Mouse (Mus musculus) left cerebral cortex, adult 8-10 months (tissue): ENCODE measurements around the gene Klf13. TPM values are rescaled to one million over a fixed set of nuclear protein-coding genes. Genes with fewer than 3 reads are reported as not detected.

Source experiments
- DNase-seq, 2 experiments: peaks; one replicate each; pipeline ENCODE4 v3.0.0; 2022; ENCODE audit warnings: low spot score in 2 of 2
- total RNA-seq, 4 experiments: library from RNA; stranded (reverse); gene quantifications; 2 replicates each; pipeline ENCODE4 v1.2.4; 2022

Gene Klf13
- total RNA-seq, 4 experiments from 2014 or later, result 138 to 154 (median 144) TPM

DNA sequence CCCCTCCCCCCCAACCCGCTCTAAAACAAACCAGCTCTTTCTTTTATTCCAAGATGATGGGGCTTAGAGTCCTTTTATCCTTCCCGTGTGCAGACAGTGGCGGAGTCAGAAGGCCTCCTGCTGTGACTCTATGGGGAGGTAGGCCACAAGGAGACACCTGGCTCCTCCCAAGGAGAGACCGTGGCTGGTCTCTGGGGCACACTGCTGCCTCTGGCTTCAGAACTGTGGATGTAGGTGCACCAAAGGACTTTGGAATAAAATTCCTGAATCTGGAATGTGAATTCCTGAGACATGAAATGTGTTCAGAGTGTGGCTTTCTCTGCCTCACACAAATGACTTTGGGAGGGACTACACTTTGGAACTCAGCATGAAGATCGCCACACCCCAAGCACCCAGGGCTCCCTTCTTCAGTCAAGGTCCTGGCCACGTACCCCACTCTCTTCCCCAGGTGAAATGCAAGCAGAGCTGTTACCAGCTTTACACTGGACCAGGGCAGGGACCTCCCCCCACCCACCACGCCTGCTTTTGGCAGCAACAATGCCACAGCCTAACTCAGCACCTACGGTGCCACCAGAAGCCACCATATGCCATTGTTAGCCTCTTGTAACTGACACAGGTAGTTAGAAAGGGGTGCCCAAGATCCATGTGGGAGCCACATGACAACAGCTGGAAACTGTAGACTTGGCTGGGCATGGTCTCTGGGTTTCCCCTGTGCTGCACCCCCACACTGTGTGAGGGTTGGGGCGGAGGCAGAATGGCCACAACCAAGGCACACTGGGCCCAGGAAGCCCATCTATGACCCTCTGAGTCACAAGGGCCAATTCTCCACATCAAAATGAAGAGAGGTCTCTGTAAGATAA is 49.4 kb downstream of the Klf13 start:
- DNase-seq, result no peak

DNA sequence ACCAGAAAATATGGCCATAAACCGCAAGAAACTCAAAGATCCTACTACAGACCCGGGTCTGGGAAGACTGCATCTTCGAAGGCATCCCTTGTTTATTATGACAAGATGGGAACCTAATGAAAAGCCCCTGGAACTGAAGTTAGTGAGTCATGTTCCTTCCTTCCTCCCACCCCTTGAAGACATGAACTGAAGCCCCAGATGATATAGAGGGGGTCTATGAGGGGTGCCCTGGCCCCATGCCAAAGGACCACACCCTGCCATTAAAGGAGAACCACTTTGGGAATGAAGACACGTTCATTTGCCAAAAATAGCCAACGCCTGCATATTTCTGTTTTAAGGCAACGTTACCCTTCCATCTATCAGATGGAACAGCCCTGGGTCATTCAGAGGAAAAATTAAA is 50.0 kb downstream of the Klf13 start:
- no peak for DNase-seq

DNA sequence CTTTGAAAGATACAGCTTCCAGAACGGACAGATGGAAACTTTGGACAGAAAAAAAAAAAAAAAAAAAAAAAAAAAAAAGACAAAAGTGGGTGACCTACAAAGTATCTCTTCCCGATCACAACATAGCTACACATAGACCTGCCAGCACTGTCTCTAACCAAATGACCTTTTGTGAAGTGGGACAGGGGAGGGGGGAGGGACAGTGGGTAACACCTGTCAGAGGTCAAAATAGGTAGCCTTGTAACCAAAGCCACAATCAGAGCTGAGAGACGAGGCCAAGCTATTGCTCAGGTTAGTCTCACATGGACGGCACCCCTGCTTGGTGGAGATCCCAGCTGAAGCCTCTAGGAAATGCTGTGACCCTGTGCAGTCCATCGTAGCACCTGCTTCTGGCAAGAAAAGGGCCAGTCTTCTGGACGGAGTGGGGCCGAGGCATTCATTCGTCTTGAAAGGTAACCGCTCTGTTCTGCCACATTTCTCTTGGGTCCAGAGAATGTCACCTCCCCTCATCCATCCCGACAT is 51.1 kb downstream of the Klf13 start:
- DNase-seq, result no peak

DNA sequence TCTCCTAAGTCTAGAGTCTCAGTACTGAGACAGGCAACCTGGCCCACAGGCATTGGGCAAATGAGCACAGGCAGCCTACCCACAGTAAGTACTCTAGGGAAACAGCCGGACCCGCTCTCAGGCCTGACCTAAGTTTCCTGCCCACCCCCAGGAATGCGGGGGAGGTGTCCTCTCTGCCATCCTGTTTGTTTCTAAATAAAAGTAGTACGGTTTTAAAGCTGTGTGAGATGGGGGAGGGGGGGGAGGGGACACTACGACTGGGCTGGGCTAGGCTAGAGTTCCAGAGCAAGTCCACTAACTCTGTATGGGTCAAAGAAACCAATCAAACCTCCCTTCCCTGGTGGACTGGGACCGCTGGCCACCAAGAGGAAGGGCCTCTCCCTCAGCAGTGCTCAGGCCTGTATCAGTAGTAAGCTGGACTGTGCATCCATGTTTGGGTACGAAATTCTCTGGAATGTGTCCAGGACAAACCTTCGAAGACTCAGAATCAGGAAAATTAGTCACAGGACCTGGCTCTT is 51.6 kb downstream of the Klf13 start:
- DNase-seq, result no peak

DNA sequence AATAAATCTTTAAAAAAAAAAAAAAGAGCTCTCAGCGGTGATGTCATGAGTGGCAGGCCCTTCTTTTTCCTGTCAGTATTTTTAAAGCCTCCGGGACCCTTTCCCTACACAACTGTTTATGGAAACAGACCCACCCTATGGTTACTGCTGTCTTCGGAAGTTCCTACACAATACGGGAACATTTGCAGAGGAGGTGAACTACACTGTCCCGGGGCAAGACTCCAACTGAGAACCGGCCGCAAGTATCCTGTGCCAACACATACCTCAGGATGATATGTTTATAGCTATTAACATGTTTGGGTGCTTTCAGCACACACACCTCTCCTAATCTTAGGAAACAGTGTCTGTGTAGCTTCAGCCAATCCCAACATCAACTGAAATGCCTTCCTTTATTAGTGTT is 53.7 kb downstream of the Klf13 start:
- DNase-seq, result no peak

DNA sequence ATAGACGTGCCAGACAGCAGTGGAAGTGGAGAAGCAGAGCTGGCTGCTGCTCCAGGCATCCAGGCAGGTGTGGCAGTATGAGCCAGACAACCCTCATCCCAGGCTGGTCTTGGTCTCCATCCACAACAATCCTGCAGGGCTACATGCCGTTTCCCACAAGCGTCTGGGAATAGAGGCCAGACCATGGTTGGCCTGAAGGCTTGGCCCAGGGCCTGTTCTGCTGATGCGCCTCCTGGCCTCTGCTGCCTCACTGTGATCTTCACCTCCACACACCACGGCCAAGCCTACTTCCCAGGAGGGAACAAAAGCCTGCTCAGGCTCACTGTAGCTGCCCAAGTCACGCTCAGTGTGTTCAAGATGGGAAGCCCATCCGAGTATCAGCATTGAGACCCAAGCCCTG is 56.0 kb downstream of the Klf13 start:
- no peak for DNase-seq

DNA sequence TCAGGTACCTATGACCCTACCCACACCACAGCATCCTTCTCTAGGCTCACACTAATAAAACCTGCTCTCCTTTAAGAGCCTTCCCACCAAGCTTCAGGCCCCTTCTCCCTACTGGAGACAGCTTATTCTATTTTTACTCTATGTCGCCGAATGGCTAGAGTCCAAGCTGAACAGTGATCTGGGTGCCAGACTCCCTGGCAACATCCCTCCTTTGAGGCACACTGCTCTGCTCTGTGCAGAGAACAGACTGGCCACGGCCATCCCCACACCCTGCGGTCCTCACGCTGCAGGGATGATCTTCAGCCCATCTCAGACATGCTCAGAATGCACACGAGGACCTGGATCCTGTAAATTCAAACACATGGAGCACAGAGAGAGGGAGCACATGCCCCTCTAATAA is 59.1 kb downstream of the Klf13 start:
- DNase-seq, result no peak

DNA sequence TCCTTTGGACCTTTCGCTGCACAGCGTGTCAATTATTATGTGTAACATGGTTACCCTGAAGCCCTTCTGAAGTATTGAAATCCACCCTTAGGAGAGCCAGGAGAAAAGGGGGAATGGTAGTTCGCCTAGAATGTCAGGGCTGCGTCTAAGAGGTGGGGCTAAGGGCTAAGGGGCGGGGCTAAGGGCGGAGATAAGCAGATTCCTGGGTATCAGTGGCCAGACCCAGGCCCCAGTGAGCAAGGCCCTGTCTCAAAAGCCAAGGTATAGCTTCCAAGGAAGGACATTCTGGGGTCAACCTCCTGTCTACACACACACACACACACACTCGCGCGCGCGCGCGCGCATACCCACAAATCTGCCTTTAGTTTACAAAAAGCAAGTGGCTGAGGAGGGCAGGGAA is 61.1 kb downstream of the Klf13 start:
- no peak for DNase-seq

DNA sequence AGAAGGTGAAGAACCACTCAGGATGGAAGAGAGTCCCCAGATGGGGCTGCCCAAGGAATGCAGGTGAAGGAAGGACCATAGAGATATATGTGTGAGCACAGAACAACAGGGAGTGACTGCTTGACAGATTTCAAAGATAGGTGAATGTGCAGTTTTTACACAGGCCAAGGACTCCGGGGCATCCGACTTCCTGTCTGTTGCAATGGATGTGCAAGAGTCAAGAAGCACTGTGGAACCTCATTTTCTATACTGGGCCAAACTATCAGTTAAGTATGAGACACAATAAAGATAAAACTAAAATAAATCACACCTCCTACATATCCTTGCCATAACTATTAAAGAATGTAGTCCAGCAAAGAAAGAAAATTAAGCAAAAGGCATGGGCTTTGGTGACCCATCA is 62.1 kb downstream of the Klf13 start:
- DNase-seq, result no peak

DNA sequence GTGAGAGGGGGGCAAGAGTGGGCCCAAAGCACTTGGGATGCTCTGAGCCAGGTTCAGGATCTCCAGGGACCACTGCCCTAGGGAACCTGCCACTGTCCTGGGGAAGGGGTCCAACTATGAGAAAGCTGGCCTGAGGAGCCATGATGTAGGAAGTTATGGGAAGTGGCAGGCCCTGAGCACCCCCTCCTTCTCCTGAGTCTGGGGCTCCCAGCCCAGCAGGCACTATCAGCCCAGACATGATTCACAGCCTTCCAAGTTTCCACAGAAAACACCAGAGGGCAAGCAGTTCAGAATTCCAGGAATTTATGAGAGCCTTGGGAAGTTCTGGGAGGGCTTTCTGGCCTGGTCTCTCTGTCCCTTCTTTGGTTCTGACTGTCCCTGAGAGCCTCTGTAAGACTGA is 63.0 kb downstream of the Klf13 start:
- DNase-seq, result no peak

DNA sequence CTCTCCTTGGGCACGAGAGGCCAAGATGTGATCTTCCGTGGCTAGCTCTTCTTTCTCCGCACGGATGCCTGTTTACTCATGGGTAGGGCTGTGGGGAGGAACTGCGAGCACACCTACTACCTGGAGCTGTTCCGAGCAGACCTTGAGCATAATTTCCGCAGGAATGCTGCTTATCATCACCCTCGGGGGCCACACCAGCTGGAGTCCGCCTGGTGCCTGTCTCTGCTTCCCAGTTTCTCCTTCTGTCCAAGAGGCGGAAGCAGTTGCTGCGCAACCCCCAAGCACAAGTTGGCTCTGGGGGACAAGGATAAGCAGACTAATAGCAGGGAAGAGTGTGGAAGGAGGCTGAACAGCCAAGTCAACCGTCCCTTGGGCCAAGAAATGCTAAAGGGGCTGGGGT is 64.8 kb downstream of the Klf13 start:
- no peak for DNase-seq

DNA sequence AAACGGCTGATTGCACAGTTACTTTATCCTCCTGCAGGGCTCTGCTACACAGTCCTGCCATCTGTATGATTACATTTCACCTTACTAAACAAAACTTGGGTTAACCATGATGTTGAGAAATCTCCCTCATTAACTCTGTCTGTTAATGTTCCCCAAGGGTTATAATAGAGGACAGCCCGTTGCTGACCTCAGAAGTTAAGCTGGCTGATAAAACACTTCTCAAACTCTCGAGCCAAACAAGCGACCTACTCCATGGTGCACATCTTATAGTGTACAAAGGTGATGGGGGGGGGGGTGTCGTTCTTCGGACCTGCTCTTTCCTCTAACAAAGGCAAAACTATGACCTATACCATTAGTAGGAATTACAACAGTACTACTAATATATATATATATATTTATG is 67.0 kb downstream of the Klf13 start:
- no peak for DNase-seq

DNA sequence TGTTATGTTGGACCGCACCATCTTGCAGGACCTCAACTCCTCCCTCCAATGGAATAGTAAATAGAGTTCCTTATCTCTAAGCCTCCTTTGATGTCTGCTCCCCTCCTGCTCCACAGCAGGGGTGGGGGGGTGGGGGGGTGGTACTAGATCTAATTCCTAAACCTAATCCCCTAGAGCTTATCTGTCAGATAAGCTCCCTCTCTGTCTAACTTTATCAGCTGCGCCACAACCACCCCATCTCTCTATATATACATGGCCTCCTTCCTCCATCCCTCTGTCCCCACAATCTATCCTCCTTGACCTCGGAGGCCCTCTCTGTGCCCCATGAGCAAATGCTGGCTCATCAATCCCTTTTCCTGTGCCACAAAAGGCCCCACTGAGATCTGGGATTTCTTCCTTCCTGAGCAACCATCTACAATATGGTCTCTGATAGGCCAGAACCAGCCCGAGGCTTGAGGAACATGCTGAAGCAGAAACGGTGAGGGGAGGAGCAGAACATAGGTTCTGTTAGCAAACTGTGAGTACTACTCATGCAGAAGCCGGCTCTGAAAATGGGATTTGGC is 70.3 kb downstream of the Klf13 start:
- no peak for DNase-seq

DNA sequence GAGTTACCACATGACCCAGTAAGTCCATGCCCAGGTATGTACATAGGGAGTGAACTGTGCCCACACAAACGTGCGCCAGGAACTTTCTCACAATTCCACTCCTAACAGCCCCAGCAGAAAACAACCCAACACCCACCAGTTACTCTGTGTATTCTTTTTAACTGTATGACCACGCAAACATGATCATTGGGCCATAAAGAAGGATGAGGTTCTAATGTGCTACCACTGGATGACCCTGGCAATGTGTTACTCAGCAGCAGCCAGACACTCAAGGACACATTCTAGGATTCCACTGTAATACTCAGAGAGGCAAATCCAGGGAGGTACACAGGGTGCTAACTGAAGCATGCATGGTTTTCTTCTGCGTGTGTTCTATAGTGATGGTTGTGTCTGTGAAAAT is 72.8 kb downstream of the Klf13 start:
- no peak for DNase-seq

DNA sequence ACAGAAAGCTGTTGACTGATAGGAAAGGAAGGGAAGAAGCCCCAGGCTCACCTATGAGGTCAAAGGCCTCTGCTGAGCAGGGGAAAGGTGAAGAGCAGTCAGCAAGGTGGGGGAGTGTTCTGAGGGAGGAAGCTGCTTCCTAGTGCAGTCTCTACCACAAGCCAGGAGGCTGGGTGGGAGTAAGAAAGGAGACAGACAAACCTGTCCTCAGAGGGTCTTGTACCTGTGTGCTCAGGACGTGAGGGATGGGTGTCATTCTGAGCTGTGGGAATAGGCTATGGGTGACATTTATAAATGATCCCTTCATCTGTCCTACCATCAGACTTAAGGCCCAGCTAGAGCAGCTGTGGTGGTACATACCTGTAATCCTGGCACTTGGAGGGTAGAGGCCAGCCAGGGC is 75.7 kb downstream of the Klf13 start:
- no peak for DNase-seq

DNA sequence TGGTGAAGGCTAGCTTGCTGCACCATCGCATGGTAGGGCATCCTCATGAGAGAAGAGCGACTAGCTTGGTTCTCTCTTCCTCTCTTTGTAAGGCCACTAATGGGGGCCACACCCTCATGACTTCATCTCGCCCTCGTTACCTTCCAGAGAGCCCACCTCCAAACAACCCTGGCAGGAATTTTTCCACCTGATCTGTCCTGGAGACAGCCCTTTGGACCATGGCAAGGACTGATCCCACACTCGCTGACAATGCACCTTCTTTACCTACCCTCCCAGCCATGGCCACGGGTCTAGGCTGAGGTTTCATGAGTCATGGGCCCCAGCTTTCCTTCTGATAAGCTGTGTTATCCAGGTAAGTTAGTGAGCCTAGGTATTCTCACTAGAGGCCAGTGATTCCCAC is 77.6 kb downstream of the Klf13 start:
- no peak for DNase-seq

DNA sequence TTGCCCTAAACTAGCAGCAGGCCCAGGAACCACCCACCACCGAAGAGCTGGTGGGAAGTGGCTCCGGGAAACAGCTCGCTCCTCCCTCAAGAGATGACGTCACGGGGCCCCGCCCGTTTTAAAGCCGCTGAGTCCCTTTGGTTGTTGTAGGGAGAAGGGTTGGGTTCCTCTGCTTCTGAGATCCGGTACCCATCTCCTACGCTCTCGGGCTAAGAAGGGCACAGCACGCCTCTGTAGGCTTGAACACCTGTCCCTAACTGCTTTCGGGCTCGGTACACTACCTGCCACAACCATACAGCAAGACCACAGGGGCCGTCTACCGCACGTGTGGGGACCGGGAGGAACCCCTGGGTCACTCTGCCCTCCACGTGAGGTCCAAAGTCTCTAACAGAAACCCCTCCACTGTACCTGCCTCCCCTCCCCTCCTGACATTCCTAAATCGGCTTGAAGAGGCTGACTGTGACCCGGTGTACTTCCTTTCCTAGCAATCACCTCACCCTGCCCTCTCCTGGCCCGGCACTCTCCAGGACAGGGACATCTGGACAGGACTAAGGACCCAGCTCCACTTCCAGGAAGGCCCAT is 80.1 kb downstream of the Klf13 start:
- DNase-seq, result peak; percentile 80 to 87

DNA sequence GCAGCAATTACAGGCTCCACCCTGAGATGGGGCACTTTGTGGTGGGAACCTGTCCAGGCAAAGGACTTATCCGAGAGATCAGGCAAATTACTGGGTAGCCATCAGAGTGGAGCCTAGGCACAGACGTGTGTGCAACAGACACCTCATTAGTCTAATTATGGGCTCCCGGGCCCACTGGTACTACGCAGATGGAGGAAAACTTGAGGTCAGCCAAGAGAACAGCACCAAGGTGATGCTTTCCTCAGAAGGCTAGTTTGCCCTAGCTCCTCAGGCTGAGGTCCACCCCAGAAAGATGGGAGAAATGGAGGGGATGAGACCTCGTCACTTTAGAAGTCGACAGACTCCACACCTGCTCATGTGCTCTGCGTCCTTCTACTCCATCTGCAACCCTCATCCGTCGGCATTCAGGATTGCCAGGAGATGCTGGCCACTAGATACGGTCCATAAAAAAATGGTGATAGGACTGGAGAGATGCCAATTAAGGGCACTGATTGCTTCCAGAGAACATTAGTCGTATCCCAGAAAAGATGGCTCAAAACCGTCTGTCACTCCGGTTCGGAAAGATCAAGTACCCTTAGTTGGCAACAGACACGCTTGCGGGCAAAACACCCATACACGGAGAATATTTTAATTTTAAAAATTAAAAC is 80.8 kb downstream of the Klf13 start:
- no peak for DNase-seq

DNA sequence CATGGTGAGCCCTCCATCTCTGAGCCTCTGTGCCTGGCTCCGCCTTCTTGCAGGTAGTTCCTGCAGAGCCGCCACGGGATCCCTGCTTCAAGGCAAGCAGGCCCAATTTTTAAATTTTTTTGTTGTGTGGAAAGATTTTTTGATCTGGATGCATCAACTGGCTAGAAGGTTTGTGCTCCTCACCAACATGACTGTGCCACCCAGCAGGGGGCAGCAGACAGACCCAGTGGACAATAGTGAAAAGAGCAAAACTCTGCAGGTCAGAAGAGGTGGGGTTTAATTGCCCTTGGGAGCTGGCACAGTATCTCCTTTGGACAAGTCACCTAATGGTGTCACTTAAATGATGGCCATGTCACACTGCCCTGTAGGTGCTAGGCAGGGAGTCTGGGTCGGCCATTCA is 83.4 kb downstream of the Klf13 start:
- peak; percentile 38 to 49 for DNase-seq

DNA sequence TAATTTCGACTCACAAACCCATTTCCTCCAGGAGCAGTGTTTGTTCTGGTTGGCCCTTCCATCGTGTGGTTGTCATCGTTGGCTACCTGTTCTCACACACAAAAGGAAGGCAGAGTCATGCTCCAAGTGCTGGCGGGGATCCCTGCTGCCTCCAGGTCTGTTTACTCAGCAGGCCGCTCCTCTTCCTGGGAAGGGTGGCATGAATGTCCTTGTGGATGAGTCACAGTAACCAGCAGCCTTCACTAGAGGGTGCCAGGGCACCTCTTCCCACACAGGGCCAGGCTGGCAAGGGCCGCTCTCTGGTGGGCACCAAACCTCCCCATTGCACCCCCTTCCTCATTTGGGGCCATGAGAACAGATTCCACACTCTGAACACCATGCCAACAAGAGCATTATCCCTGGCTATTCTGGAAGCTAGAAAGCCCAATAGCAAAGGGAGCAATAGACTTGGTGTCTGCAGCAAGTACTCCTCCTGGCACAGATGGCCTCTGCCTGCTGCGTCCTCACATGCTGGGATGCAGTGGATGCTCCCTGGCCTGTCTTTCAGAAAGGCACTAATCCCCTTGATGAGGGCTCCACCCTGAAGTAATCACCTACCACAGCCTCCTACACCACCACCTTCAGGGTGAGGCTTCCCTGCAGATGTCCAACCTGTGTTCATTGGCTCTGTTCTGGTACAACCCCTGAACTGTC is 86.7 kb downstream of the Klf13 start:
- DNase-seq, result peak; percentile 27 to 57
